In genomic region chr15:99433913-99434312, GRCm38 (mm10) we compare ENCODE assay signal across 16 mouse cellular contexts. TPM values are rescaled to one million over a fixed set of nuclear protein-coding genes. Genes with fewer than 3 reads are reported as not detected.
DNase-seq lines count a peak whose midpoint lies in the region; ATAC-seq lines count a peak whose summit lies in the region.
"Had no signal": no experiment of that assay in that cellular context is flagged by ENCODE, and none has a peak within 500 bp of the region (broad histone marks: within the 10 kb centered on the region; RNA-seq: fewer than 3 reads in every experiment).

No protein-coding gene starts in this region.

- WGBS in intestine, embryonic 16.5 days: 61% methylated on average over 12 of the region's 12 CpGs
- 83% methylated on average over 12 of the region's 12 CpGs for WGBS in kidney, embryonic 14.5 days

- 0 out of 2 replicates have a peak overlapping the region, but pooled peaks have one; percentile 33 for H3K9ac ChIP-seq in intestine, embryonic 16.5 days (ENCODE audit: low read depth, low read length)
- no peak overlapping the region for H3K9ac ChIP-seq in kidney, embryonic 14.5 days (ENCODE audit: low read depth, low read length)
- H3K9ac ChIP-seq: embryonic facial prominence, embryonic 13.5 days; hindbrain, embryonic 14.5 days; limb, embryonic 15.5 days had no signal

- H3K27me3 ChIP-seq in intestine, embryonic 16.5 days (replicated peaks; ENCODE audit: control insufficient read depth, insufficient read depth, low read length): no peaks in the 10 kb centered on the region
- H3K27me3 ChIP-seq in kidney, embryonic 14.5 days (ENCODE audit: control insufficient read depth, insufficient read depth, low read length): no peaks in the 10 kb centered on the region
- H3K27me3 ChIP-seq: embryonic facial prominence, embryonic 13.5 days; limb, embryonic 15.5 days had no signal

- peak; percentile 24; the same call in 1 of the 2 replicates for ATAC-seq in intestine, embryonic 16.5 days
- ATAC-seq in kidney, embryonic 14.5 days (ENCODE audit: low FRiP score, low TSS enrichment): no peak
- ATAC-seq: forebrain, embryonic 16.5 days had no signal

- H3K36me3 ChIP-seq in intestine, embryonic 16.5 days (ENCODE audit: control insufficient read depth, insufficient read depth, low read length): peaks cover 7% of the 10 kb centered on the region; the same call in 1 of the 2 replicates
- H3K36me3 ChIP-seq in kidney, embryonic 14.5 days (ENCODE audit: control insufficient read depth, insufficient read depth, low read length): peaks cover 42% of the 10 kb centered on the region

- no peak overlapping the region for H3K4me3 ChIP-seq in intestine, embryonic 16.5 days (ENCODE audit: low read length)
- H3K4me3 ChIP-seq in kidney, embryonic 14.5 days (ENCODE audit: low read length): no peak overlapping the region
- H3K4me3 ChIP-seq: embryonic facial prominence, embryonic 13.5 days; gastrocnemius, adult 2 months; limb, embryonic 15.5 days had no signal

- no peak overlapping the region for H3K4me2 ChIP-seq in intestine, embryonic 16.5 days (ENCODE audit: low read depth, low read length)
- no peak overlapping the region for H3K4me2 ChIP-seq in kidney, embryonic 14.5 days (replicated peaks; ENCODE audit: low read depth, low read length)
- H3K4me2 ChIP-seq: embryonic facial prominence, embryonic 13.5 days; hindbrain, embryonic 14.5 days; limb, embryonic 15.5 days had no signal

- no peaks in the 10 kb centered on the region for H3K9me3 ChIP-seq in intestine, embryonic 16.5 days (ENCODE audit: control insufficient read depth, low read length)
- no peaks in the 10 kb centered on the region for H3K9me3 ChIP-seq in kidney, embryonic 14.5 days (ENCODE audit: control insufficient read depth, low read length)
- H3K9me3 ChIP-seq: embryonic facial prominence, embryonic 13.5 days; limb, embryonic 15.5 days had no signal

- peak; percentile 12 for DNase-seq in heart, postnatal 4 days
- no peak for DNase-seq in heart, postnatal 36 days
- peak; percentile 61 for DNase-seq in ovary, adult 18-20 months (ENCODE audit: low spot score)
- no peak for DNase-seq in ovary, postnatal 14 days (ENCODE audit: low spot score)
- DNase-seq in adrenal gland, postnatal 10 days: peak; percentile 78
- DNase-seq: gastrocnemius, adult 2 months; heart, postnatal 10 days; lung, postnatal 36 days; thymus, postnatal 36 days had no signal

- intact Hi-C loops in heart, postnatal 36 days (cut with DNase I): no loop called here

- no peak overlapping the region for H3K27ac ChIP-seq in intestine, embryonic 16.5 days (ENCODE audit: low read length)
- H3K27ac ChIP-seq in kidney, embryonic 14.5 days (ENCODE audit: low read depth, low read length): no peak overlapping the region
- H3K27ac ChIP-seq: embryonic facial prominence, embryonic 13.5 days; gastrocnemius, adult 2 months; hindbrain, embryonic 14.5 days; kidney, postnatal 0 days; limb, embryonic 15.5 days had no signal

- peaks cover 24% of the 10 kb centered on the region for H3K4me1 ChIP-seq in intestine, embryonic 16.5 days (ENCODE audit: control insufficient read depth, insufficient read depth, low read length)
- H3K4me1 ChIP-seq in kidney, embryonic 14.5 days (ENCODE audit: control insufficient read depth, insufficient read depth, low read length): peaks cover 47% of the 10 kb centered on the region

RNA-seq across cellular contexts. Expression of gene Nckap5l, which starts 23.6 kb away (rescaled TPM):
- total RNA-seq in heart, postnatal 4 days (2021): 10 to 100 TPM; 20.0 to 23.6 TPM
- 1 to 10 TPM; 6.9 to 8.8 TPM for total RNA-seq in heart, postnatal 36 days (2021)
- 10 to 100 TPM; 19.8 to 34.0 TPM for total RNA-seq in adrenal gland, postnatal 10 days (2021)
- polyA plus RNA-seq in intestine, embryonic 16.5 days (2015; fragmentation: Nextera tagmentation; extraction: Ambion mirVana): 5.8 and 6.5 TPM in 2 replicates
- 9.3 and 11.8 TPM in 2 replicates for polyA plus RNA-seq in kidney, embryonic 14.5 days (2014; fragmentation: Nextera tagmentation; extraction: Ambion mirVana)

RNA-seq across cellular contexts. Expression of gene Bcdin3d, which starts 40.6 kb away (rescaled TPM):
- 1 to 10 TPM; 4.9 to 5.0 TPM for total RNA-seq in heart, postnatal 4 days (2021)
- 1 to 10 TPM; 3.2 to 3.4 TPM for total RNA-seq in heart, postnatal 36 days (2021)
- total RNA-seq in adrenal gland, postnatal 10 days (2021): 1 to 10 TPM; 6.0 to 6.5 TPM
- 14.3 and 16.2 TPM in 2 replicates for polyA plus RNA-seq in intestine, embryonic 16.5 days (2015; fragmentation: Nextera tagmentation; extraction: Ambion mirVana)
- 13.2 and 16.9 TPM in 2 replicates for polyA plus RNA-seq in kidney, embryonic 14.5 days (2014; fragmentation: Nextera tagmentation; extraction: Ambion mirVana)

RNA-seq across cellular contexts. Expression of gene Tmbim6, which starts 41.2 kb away (rescaled TPM):
- total RNA-seq in heart, postnatal 4 days (2021): 100 to 1,000 TPM; 197 to 201 TPM
- 100 to 1,000 TPM; 233 to 243 TPM for total RNA-seq in heart, postnatal 36 days (2021)
- 100 to 1,000 TPM; 581 to 642 TPM for total RNA-seq in adrenal gland, postnatal 10 days (2021)
- polyA plus RNA-seq in intestine, embryonic 16.5 days (2015; fragmentation: Nextera tagmentation; extraction: Ambion mirVana): 726 and 829 TPM in 2 replicates
- polyA plus RNA-seq in kidney, embryonic 14.5 days (2014; fragmentation: Nextera tagmentation; extraction: Ambion mirVana): 321 and 409 TPM in 2 replicates

Comparison
In these comparisons a context has a peak if more than half of its experiments do, and no peak if none do; other contexts are left out.
1. DNase-seq: peak in heart, postnatal 4 days (single experiment), ovary, adult 18-20 months (single experiment) and adrenal gland, postnatal 10 days (single experiment); none in heart, postnatal 36 days (0 of 2) and ovary, postnatal 14 days (single experiment).